Mouse (Mus musculus) midbrain, postnatal 0 days (tissue): ENCODE measurements around the gene Rpusd1. TPM values are rescaled to one million over a fixed set of nuclear protein-coding genes. Genes with fewer than 3 reads are reported as not detected.

Experiments
- ATAC-seq: fragments of 200-750 bp; cut with Nextera tagmentation; 2 replicates; pipeline ENCODE4 v1.8.0; 2017; ENCODE audit warnings: moderate number of reproducible peaks, mild to moderate bottlenecking, moderate TSS enrichment, moderate library complexity; ENCODE audit not compliant: low FRiP score
- DNase-seq: peaks from one replicate; pipeline ENCODE4 v3.0.0-alpha.2; 2015; ENCODE audit warnings: low spot score
- H3K27ac ChIP-seq: fragments of 300-500 bp; sonication (generic); 2 replicates; pipeline ENCODE4 v1.5.1; 2014; ENCODE audit warnings: low read depth, mild to moderate bottlenecking, low read length, mixed read lengths
- H3K27me3 ChIP-seq: fragments of 300-500 bp; sonication (generic); 2 replicates; pipeline ENCODE4 v1.6.1; 2014; ENCODE audit warnings: low read length, control low read depth, mixed read lengths; ENCODE audit not compliant: insufficient read depth
- H3K36me3 ChIP-seq: fragments of 300-500 bp; sonication (generic); 2 replicates; pipeline ENCODE4 v1.6.1; 2014; ENCODE audit warnings: low read length, control low read depth, mixed read lengths; ENCODE audit not compliant: insufficient read depth
- H3K4me1 ChIP-seq: fragments of 300-500 bp; sonication (generic); 2 replicates; pipeline ENCODE4 v1.6.1; 2014; ENCODE audit warnings: mild to moderate bottlenecking, control low read depth, antibody characterized with exemption, low read length, mixed read lengths; ENCODE audit not compliant: insufficient read depth
- H3K4me2 ChIP-seq: fragments of 300-500 bp; sonication (generic); 2 replicates; pipeline ENCODE4 v1.6.1; 2014; ENCODE audit warnings: low read depth, mild to moderate bottlenecking, low read length, mixed read lengths; ENCODE audit not compliant: poor library complexity, severe bottlenecking
- H3K4me3 ChIP-seq: fragments of 300-500 bp; sonication (generic); 2 replicates; pipeline ENCODE4 v1.5.1; 2014; ENCODE audit warnings: low read depth, mild to moderate bottlenecking, low read length, moderate library complexity
- H3K9ac ChIP-seq: fragments of 300-500 bp; sonication (generic); replicated peaks from 2 replicates; pipeline ENCODE4 v1.6.1; 2014; ENCODE audit warnings: mild to moderate bottlenecking, low read length, moderate library complexity, mixed read lengths; ENCODE audit not compliant: poor library complexity, severe bottlenecking
- H3K9me3 ChIP-seq: fragments of 300-500 bp; sonication (generic); 2 replicates; pipeline ENCODE4 v1.6.1; 2016; ENCODE audit warnings: low read length, control low read depth
- CTCF ChIP-seq: IDR thresholded peaks from 2 replicates; pipeline ENCODE4 v1.5.1; 2016; ENCODE audit warnings: antibody characterized with exemption, mild to moderate bottlenecking
- WGBS: fragments of 180-500 bp; shearing (Covaris S2); extraction: QIAGEN DNeasy Blood & Tissue Kit; methylation state at CpG from one replicate; pipeline ENCODE4 v1.1.7; 2014; 5-methylcytosine and 5-hydroxymethylcytosine counted together
- polyA plus RNA-seq: library from polyadenylated mRNA; unstranded; fragments of >200 nt; fragmentation: Nextera tagmentation; extraction: Ambion mirVana; gene quantifications from 2 replicates; pipeline ENCODE4 v1.2.1, GENCODE M21; 2015
- total RNA-seq: library from RNA; depleted of rRNA; stranded (reverse); fragments of >200 nt; gene quantifications from 2 replicates; pipeline ENCODE4 v1.2.3, GENCODE M21; 2014; rRNA removed

The Rpusd1 gene
- total RNA-seq: 8.0 and 10.5 TPM in 2 replicates
- polyA plus RNA-seq: 26.7 and 33.3 TPM in 2 replicates

GRCm38 (mm10) chr17:25727265-25728008 is at the start of gene Rpusd1, which contains the start of gene Chtf18:
Gene Rpusd1, plus strand, starts transcription at chr17:25727670.
Gene Chtf18, minus strand, starts transcription at chr17:25727419.
- ATAC-seq (peak; percentile 97), DNase-seq (peak; percentile 100)
- under 1% methylated on average over 37 of the region's 37 CpGs for WGBS
- peaks cover 13% of the 10 kb centered on the region for H3K36me3 ChIP-seq
- H3K27ac ChIP-seq: peak within 1 kb of the TSS; percentile 32; the same call in 1 of the 2 replicates
- no peaks in the 10 kb centered on the region for H3K9me3 ChIP-seq
- peak within 1 kb of the TSS; percentile 63 for H3K4me3 ChIP-seq
- H3K27me3 ChIP-seq: no peaks in the 10 kb centered on the region
- H3K4me2 ChIP-seq: peak within 1 kb of the TSS; percentile 95
- H3K9ac ChIP-seq: peak within 1 kb of the TSS; percentile 86
- TF ChIP-seq CTCF: no peak
- peaks cover 15% of the 10 kb centered on the region for H3K4me1 ChIP-seq

GRCm38 (mm10) chr17:25677969-25678368 is 49.5 kb upstream of the Rpusd1 start:
- H3K27me3 ChIP-seq: no peaks in the 10 kb centered on the region
- H3K4me3 ChIP-seq: no peak overlapping the region
- DNase-seq (no peak), ATAC-seq (no peak)
- TF ChIP-seq CTCF: no peak
- no peaks in the 10 kb centered on the region for H3K36me3 ChIP-seq
- no peak overlapping the region for H3K27ac ChIP-seq
- no peaks in the 10 kb centered on the region for H3K9me3 ChIP-seq
- WGBS: 60% methylated on average over 6 of the region's 6 CpGs
- no peak overlapping the region for H3K9ac ChIP-seq
- no peak overlapping the region for H3K4me2 ChIP-seq
- no peaks in the 10 kb centered on the region for H3K4me1 ChIP-seq

GRCm38 (mm10) chr17:25679818-25680217 is 47.7 kb upstream of the Rpusd1 start:
- H3K27ac ChIP-seq: no peak overlapping the region

GRCm38 (mm10) chr17:25681636-25682035 is 45.8 kb upstream of the Rpusd1 start:
- no peak for TF ChIP-seq CTCF
- no peak overlapping the region for H3K27ac ChIP-seq

More at GRCm38 (mm10) chr17:25679818-25680217, 47.7 kb upstream of the Rpusd1 start:
- no peak for TF ChIP-seq CTCF
- DNase-seq: no peak
- Histone ChIP-seq H3K9ac (no peak overlapping the region), H3K4me1 (no peaks in the 10 kb centered on the region), H3K27me3 (no peaks in the 10 kb centered on the region), H3K4me2 (no peak overlapping the region), H3K36me3 (no peaks in the 10 kb centered on the region), H3K4me3 (no peak overlapping the region), H3K9me3 (no peaks in the 10 kb centered on the region)
- WGBS: 3% methylated on average over 5 of the region's 5 CpGs
- ATAC-seq: no peak

GRCm38 (mm10) chr17:25686323-25686722 is 41.1 kb upstream of the Rpusd1 start:
- no peaks in the 10 kb centered on the region for H3K9me3 ChIP-seq
- DNase-seq (peak; percentile 46), ATAC-seq (no peak)
- H3K4me3 ChIP-seq: no peak overlapping the region
- H3K9ac ChIP-seq: no peak overlapping the region
- H3K27ac ChIP-seq: no peak overlapping the region
- WGBS: 45% methylated on average over 7 of the region's 7 CpGs
- TF ChIP-seq CTCF: peak; percentile 59
- H3K27me3 ChIP-seq: no peaks in the 10 kb centered on the region
- H3K4me1 ChIP-seq: no peaks in the 10 kb centered on the region
- H3K36me3 ChIP-seq: no peaks in the 10 kb centered on the region
- no peak overlapping the region for H3K4me2 ChIP-seq

More at GRCm38 (mm10) chr17:25681636-25682035, 45.8 kb upstream of the Rpusd1 start:
- Histone ChIP-seq H3K36me3 (no peaks in the 10 kb centered on the region), H3K4me1 (no peaks in the 10 kb centered on the region), H3K9me3 (no peaks in the 10 kb centered on the region), H3K9ac (no peak overlapping the region), H3K4me3 (no peak overlapping the region), H3K4me2 (no peak overlapping the region), H3K27me3 (no peaks in the 10 kb centered on the region)
- no peak for ATAC-seq
- DNase-seq: no peak
- WGBS: 76% methylated on average over 4 of the region's 4 CpGs

GRCm38 (mm10) chr17:25688922-25689321 is 38.5 kb upstream of the Rpusd1 start:
- Histone ChIP-seq H3K9me3 (no peaks in the 10 kb centered on the region), H3K4me1 (no peaks in the 10 kb centered on the region), H3K9ac (no peak overlapping the region), H3K27me3 (no peaks in the 10 kb centered on the region), H3K4me2 (no peak overlapping the region), H3K36me3 (no peaks in the 10 kb centered on the region), H3K4me3 (no peak overlapping the region), H3K27ac (no peak overlapping the region)
- WGBS: 77% methylated on average over 4 of the region's 4 CpGs
- DNase-seq (no peak), ATAC-seq (no peak)
- no peak for TF ChIP-seq CTCF
